Mouse (Mus musculus): ENCODE results near the gene Gdf10.

- no peak for TF ChIP-seq EP300 (IDR thresholded peaks at IDR 0.05; ENCODE audit: insufficient read depth, low read depth, low read length)
- no peak for TF ChIP-seq CTCF (IDR thresholded peaks at IDR 0.05)
These were observed 34.9 kb upstream of the Gdf10 start for GRCm38 (mm10) chr14:33888387-33889035.
